Mouse (Mus musculus) C2C12 (cell line): ENCODE results near the gene Apoc3.
A peak's percentile ranks its signal among the peaks of the same experiment; 100 is the strongest.

ENCODE experiments used
- CEBPB ChIP-seq: IDR thresholded peaks from one replicate; pipeline ENCODE4 v1.6.1; 2011; ENCODE audit warnings: low read depth, mild to moderate bottlenecking, control low read depth, moderate library complexity
- CTCF ChIP-seq: IDR thresholded peaks from one replicate; pipeline ENCODE4 v1.5.1; 2011; ENCODE audit not compliant: control insufficient read depth, insufficient read depth, insufficient read length
- FOSL1 ChIP-seq: IDR thresholded peaks from one replicate; pipeline ENCODE4 v1.8.0; 2011; ENCODE audit warnings: mild to moderate bottlenecking, low read length; ENCODE audit not compliant: poor library complexity, insufficient read depth, severe bottlenecking
- MAX ChIP-seq: IDR thresholded peaks from one replicate; pipeline ENCODE4 v1.6.1; 2011; ENCODE audit warnings: mild to moderate bottlenecking, control low read depth
- MYOG ChIP-seq: IDR thresholded peaks from one replicate; pipeline ENCODE4 v1.6.1; 2011; ENCODE audit not compliant: control insufficient read depth, insufficient read length; ENCODE audit errors: extremely low read depth
- USF1 ChIP-seq: IDR thresholded peaks from one replicate; pipeline ENCODE4 v1.6.1; 2011; ENCODE audit warnings: low read depth, mild to moderate bottlenecking, control low read depth, moderate library complexity

DNA sequence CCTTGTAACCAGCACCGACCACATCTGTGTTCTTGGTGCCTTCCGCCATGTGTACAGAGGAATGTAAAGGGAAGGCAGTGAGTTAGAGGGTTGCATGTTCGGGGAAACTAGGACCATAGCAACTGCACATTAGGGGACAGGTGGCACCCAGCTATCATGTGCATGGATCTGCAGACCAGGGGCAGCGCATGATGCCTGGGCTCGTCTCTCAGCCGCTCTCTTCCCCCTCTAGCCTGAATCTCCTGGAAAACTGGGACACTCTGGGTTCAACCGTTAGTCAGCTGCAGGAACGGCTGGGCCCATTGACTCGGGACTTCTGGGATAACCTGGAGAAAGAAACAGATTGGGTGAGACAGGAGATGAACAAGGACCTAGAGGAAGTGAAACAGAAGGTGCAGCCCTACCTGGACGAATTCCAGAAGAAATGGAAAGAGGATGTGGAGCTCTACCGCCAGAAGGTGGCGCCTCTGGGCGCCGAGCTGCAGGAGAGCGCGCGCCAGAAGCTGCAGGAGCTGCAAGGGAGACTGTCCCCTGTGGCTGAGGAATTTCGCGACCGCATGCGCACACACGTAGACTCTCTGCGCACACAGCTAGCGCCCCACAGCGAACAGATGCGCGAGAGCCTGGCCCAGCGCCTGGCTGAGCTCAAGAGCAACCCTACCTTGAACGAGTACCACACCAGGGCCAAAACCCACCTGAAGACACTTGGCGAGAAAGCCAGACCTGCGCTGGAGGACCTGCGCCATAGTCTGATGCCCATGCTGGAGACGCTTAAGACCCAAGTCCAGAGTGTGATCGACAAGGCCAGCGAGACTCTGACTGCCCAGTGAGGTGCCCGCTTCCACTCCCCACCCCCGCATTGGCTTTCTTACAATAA is 5.6 kb downstream of the Apoc3 start:
- no peak for TF ChIP-seq MYOG
- TF ChIP-seq CTCF, result peak; percentile 53
- TF ChIP-seq MAX, result peak; percentile 48
- TF ChIP-seq USF1, result no peak
- no peak for TF ChIP-seq FOSL1
- TF ChIP-seq CEBPB, result no peak
